Mouse (Mus musculus) midbrain, embryonic 15.5 days (tissue): ENCODE measurements around the gene Aktip. TPM values are rescaled to one million over a fixed set of nuclear protein-coding genes. Genes with fewer than 3 reads are reported as not detected.

ENCODE experiments used
- ATAC-seq: fragments of 200-750 bp; cut with Nextera tagmentation; replicated peaks from 2 replicates; pipeline ENCODE4 v1.8.0; 2017; ENCODE audit warnings: moderate TSS enrichment
- H3K27ac ChIP-seq: fragments of 300-500 bp; sonication (generic); 2 replicates; pipeline ENCODE4 v1.5.1; 2015; ENCODE audit warnings: mild to moderate bottlenecking, inconsistent platforms
- H3K27me3 ChIP-seq: fragments of 300-500 bp; sonication (generic); replicated peaks from 2 replicates; pipeline ENCODE4 v1.6.1; 2015; ENCODE audit warnings: inconsistent platforms
- H3K36me3 ChIP-seq: fragments of 300-500 bp; sonication (generic); replicated peaks from 2 replicates; pipeline ENCODE4 v1.6.1; 2015; ENCODE audit warnings: inconsistent platforms
- H3K4me1 ChIP-seq: fragments of 300-500 bp; sonication (generic); 2 replicates; pipeline ENCODE4 v1.6.1; 2015; ENCODE audit warnings: inconsistent platforms
- H3K4me2 ChIP-seq: fragments of 300-500 bp; sonication (generic); 2 replicates; pipeline ENCODE4 v1.6.1; 2015; ENCODE audit warnings: inconsistent platforms, mild to moderate bottlenecking, moderate library complexity
- H3K4me3 ChIP-seq: fragments of 300-500 bp; sonication (generic); 2 replicates; pipeline ENCODE4 v1.5.1; 2015; ENCODE audit warnings: mild to moderate bottlenecking, inconsistent platforms
- H3K9ac ChIP-seq: fragments of 300-500 bp; sonication (generic); 2 replicates; pipeline ENCODE4 v1.6.1; 2015; ENCODE audit warnings: mild to moderate bottlenecking, inconsistent platforms
- H3K9me3 ChIP-seq: fragments of 300-500 bp; sonication (generic); 2 replicates; pipeline ENCODE4 v1.6.1; 2016; ENCODE audit warnings: inconsistent platforms
- WGBS: fragments of 180-500 bp; shearing (Covaris S2); methylation state at CpG from one replicate; pipeline ENCODE4 v1.1.7; 2015; ENCODE audit warnings: mixed read lengths; 5-methylcytosine and 5-hydroxymethylcytosine counted together
- polyA plus RNA-seq: library from polyadenylated mRNA; unstranded; fragments of >200 nt; fragmentation: Nextera tagmentation; extraction: Ambion mirVana; gene quantifications from 2 replicates; pipeline ENCODE4 v1.2.1, GENCODE M21; 2015

Gene Aktip
- polyA plus RNA-seq, 1 experiment from 2014 or later, result 135 TPM

DNA sequence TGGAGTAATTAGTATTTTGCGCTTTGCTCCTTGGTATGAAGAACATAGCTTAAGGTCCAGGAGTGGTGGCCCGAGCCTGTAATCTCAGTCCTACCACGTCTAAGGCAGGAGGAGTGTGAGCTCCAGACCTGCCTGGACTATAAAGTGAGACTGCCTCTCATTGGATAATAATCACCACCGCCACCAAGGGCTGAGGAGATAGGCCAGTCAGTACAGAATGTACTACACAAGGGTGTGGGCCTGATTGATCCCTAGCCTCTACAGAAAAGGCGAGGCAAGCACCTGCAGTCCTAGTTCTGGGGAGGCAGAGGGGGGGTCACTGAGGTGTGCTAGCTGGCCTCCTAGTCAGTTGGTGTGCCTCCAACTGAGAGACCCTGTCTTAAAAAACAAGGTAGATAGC, 85.3 kb downstream of the Aktip start:
- WGBS, result 96% methylated on average over 5 of the region's 5 CpGs
- peaks cover 5% of the 10 kb centered on the region; the same call in 1 of the 2 replicates for H3K36me3 ChIP-seq
- H3K9me3 ChIP-seq, result no peaks in the 10 kb centered on the region

DNA sequence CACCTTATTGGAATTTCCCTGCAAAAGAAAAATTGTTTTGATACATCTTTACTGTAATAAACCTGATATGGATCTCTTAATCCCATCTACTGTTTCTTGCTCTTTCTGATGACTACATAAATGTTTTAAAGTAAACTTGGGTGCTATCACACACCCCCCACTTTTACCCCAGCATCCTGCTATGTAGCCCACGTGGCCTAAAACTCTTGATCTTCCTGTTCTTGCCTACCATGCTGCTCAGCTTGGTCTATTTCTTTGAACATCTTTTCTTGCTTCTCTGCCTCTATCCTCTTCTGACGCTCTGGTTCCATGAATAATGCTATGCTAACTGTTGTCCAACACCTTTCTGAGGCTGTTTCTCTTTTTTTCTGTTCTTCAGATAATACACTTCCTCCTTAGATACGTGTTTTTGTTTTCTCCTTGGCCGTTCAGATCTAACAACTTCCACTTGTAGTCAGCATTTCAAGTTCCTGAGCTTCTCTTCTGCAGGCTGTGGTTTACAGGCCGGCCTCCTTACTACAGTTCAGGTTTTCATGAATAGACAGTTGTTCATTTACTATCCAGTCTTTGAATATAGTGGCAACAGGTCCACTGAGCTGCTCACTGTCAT, 87.8 kb downstream of the Aktip start:
- H3K4me1 ChIP-seq, result no peaks in the 10 kb centered on the region
- H3K27me3 ChIP-seq, result no peaks in the 10 kb centered on the region
- no peak overlapping the region for H3K4me2 ChIP-seq
- 89% methylated on average over 5 of the region's 5 CpGs for WGBS
- H3K36me3 ChIP-seq, result peaks cover 7% of the 10 kb centered on the region; the same call in 1 of the 2 replicates
- H3K9ac ChIP-seq, result no peak overlapping the region
- H3K27ac ChIP-seq, result no peak overlapping the region
- no peak for ATAC-seq
- H3K4me3 ChIP-seq, result no peak overlapping the region
- H3K9me3 ChIP-seq, result no peaks in the 10 kb centered on the region

More for the DNA sequence above, 85.3 kb downstream of the Aktip start:
- Histone ChIP-seq H3K4me2 (no peak overlapping the region), H3K4me3 (no peak overlapping the region), H3K27me3 (no peaks in the 10 kb centered on the region), H3K27ac (no peak overlapping the region), H3K9ac (no peak overlapping the region), H3K4me1 (no peaks in the 10 kb centered on the region)
- ATAC-seq, result no peak

DNA sequence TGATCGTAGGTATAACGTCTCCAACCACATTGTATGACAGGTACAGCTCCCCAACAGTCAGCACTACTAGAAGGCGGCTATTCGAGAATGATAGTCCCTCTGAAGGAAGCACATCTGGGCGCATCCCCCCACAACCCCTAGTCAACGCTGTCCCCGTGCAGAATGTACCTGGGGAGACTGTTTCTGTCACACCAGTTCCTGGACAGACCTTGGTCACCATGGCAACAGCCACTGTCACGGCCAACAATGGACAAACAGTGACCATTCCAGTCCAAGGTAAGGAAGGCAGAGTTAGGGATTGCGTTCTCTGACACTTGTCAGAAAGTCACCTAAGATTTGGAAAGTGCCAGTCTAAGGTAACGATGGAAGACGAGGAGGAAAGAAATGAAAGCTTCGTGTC, 93.5 kb downstream of the Aktip start:
- no peak for ATAC-seq
- 92% methylated on average over 12 of the region's 12 CpGs for WGBS
- Histone ChIP-seq H3K27ac (no peak overlapping the region), H3K4me2 (no peak overlapping the region), H3K9me3 (no peaks in the 10 kb centered on the region), H3K36me3 (peaks cover 16% of the 10 kb centered on the region), H3K4me1 (no peaks in the 10 kb centered on the region), H3K4me3 (no peak overlapping the region), H3K9ac (no peak overlapping the region), H3K27me3 (no peaks in the 10 kb centered on the region)

DNA sequence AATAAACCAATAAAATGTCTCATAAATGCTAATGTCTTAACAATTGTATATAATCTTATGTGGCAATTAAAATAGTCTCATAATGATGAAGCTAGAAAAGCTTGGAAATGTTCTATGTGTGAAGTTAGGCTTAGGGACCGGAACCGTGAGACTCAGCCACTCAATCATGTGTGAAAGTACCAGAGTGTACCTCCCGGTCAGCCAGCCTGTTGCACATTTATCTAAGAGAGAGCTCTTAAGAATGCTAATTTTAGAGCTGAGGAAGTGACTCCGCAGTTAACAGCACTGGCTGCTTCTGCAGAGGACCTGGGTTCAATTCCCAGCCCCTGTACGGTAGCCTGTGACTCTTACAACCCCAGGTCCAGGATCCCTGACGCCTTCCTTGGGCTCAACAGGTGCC, 101.7 kb downstream of the Aktip start:
- ATAC-seq, result no peak
- Histone ChIP-seq H3K9ac (no peak overlapping the region), H3K4me2 (no peak overlapping the region), H3K4me1 (no peaks in the 10 kb centered on the region), H3K27me3 (no peaks in the 10 kb centered on the region), H3K9me3 (no peaks in the 10 kb centered on the region), H3K4me3 (no peak overlapping the region), H3K36me3 (peaks cover 21% of the 10 kb centered on the region), H3K27ac (no peak overlapping the region)
- 89% methylated on average over 6 of the region's 6 CpGs for WGBS

DNA sequence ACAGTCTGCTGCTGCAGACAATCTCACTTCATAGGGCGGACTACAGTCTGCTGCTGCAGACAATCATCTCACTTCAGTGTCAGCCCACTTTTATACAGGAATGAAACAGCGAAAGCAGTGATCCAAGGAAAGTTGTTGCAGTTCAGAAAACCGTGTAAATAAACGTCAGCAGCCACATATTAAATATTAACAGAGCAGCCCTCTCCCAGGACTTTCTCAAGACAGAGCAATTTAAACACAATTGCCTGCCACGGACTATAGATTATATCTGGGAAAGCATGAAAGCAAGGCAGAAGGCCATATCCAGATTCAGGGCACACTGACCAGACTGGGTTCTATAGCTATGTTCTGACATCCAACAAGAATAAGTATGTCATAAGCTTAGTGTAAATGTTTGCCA, 105.6 kb downstream of the Aktip start:
- no peak overlapping the region for H3K4me3 ChIP-seq
- H3K27ac ChIP-seq, result no peak overlapping the region
- no peak for ATAC-seq
- no peaks in the 10 kb centered on the region for H3K9me3 ChIP-seq
- no peak overlapping the region for H3K9ac ChIP-seq
- no peak overlapping the region for H3K4me2 ChIP-seq
- peaks cover 19% of the 10 kb centered on the region; the same call in 1 of the 2 replicates for H3K36me3 ChIP-seq
- WGBS, result 89% methylated on average over 5 of the region's 5 CpGs
- H3K4me1 ChIP-seq, result no peaks in the 10 kb centered on the region
- H3K27me3 ChIP-seq, result no peaks in the 10 kb centered on the region

DNA sequence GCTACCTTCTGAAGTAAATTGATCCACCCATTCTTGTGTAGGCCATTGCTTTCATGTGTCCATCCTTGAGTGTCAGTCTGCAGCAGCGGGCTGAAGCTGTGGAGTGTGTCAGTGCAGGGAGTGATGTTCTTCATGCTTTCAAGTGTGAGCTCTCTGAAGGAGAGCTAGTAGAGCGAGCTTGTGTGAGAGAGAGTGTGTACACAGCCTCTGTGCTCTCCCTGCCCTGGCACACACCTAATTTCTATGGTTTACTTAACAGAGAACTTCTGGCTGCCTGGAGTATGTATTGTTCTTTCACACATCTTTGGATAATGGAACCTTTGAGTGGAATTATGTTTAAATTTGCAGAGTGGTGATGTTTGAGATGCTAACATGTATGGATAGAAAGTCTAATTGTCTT, 110.2 kb downstream of the Aktip start:
- Histone ChIP-seq H3K4me3 (no peak overlapping the region), H3K4me2 (no peak overlapping the region), H3K27me3 (no peaks in the 10 kb centered on the region), H3K9me3 (no peaks in the 10 kb centered on the region), H3K36me3 (peaks cover 7% of the 10 kb centered on the region; the same call in 1 of the 2 replicates), H3K9ac (no peak overlapping the region), H3K4me1 (no peaks in the 10 kb centered on the region), H3K27ac (no peak overlapping the region)
- ATAC-seq, result no peak
- WGBS, result 89% methylated on average over 2 of the region's 2 CpGs

DNA sequence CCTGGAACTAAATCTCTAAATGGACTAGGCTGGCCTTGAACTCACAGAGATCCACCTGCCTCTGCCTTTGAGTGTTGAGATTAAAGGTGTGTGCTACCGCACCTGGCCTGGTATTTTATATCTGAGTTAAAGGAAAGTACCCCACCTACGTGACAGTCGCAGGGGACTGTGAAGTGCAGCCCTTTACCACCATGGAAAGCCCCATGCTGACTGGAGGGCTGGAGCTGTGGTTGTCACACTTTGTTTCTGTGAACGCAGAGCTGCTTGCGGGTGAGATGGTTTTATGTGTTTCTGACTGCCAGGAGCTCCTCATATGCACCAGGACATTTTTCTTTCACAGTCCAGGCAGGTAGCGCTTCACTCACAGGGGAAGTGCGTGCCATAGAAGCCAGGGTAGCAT, 111.3 kb downstream of the Aktip start:
- no peaks in the 10 kb centered on the region for H3K9me3 ChIP-seq
- no peak overlapping the region for H3K27ac ChIP-seq
- peaks cover 7% of the 10 kb centered on the region; the same call in 1 of the 2 replicates for H3K36me3 ChIP-seq
- H3K4me2 ChIP-seq, result no peak overlapping the region
- H3K4me1 ChIP-seq, result no peaks in the 10 kb centered on the region
- no peak for ATAC-seq
- H3K4me3 ChIP-seq, result no peak overlapping the region
- H3K9ac ChIP-seq, result no peak overlapping the region
- WGBS, result 93% methylated on average over 7 of the region's 7 CpGs
- H3K27me3 ChIP-seq, result no peaks in the 10 kb centered on the region

DNA sequence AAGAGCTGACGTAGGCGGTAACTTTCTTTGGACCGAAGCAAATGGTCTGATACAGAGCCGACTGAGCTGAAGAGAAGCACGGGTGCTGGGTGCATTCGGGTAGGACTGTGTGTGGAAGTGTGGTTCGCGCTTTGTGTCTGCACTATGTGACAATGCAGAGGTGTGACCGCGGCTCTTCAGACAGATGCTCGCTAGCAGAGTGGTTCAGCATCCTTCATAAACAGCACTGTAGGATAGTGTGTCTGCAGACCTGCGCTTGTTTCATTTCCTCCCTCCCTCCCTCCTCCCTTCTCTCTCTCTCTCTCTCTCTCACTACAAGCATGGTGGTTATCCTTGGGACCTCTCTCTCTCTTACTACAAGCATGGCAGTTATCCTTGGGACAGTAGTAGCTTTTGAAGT, 117.3 kb downstream of the Aktip start:
- H3K27me3 ChIP-seq, result no peaks in the 10 kb centered on the region
- no peak overlapping the region for H3K9ac ChIP-seq
- no peaks in the 10 kb centered on the region for H3K4me1 ChIP-seq
- no peak overlapping the region for H3K27ac ChIP-seq
- no peak overlapping the region for H3K4me2 ChIP-seq
- ATAC-seq, result no peak
- 93% methylated on average over 12 of the region's 12 CpGs for WGBS
- no peak overlapping the region for H3K4me3 ChIP-seq
- no peaks in the 10 kb centered on the region for H3K9me3 ChIP-seq
- peaks cover 7% of the 10 kb centered on the region; the same call in 1 of the 2 replicates for H3K36me3 ChIP-seq

DNA sequence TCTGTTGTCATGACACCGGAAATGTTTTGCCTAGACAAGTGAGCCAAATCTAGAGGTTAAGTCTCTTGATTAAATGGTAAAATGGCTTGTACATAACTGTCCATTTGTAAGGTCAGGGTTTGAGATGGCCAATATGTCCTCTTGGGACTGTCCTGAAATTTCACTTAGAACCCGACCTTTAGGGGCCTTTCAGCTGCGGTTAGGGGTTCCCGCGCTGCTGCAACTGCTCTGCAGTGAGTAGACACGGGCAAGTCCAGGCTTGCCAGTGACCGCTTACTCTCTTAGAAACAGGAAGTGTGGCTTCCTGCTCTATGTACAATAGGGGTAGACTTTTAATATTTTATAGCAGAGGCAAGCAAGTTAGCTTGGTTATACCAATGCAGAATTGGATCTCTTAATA, 117.9 kb downstream of the Aktip start:
- no peak for ATAC-seq
- WGBS, result 87% methylated on average over 7 of the region's 7 CpGs
- peaks cover 10% of the 10 kb centered on the region; the same call in 1 of the 2 replicates for H3K36me3 ChIP-seq

DNA sequence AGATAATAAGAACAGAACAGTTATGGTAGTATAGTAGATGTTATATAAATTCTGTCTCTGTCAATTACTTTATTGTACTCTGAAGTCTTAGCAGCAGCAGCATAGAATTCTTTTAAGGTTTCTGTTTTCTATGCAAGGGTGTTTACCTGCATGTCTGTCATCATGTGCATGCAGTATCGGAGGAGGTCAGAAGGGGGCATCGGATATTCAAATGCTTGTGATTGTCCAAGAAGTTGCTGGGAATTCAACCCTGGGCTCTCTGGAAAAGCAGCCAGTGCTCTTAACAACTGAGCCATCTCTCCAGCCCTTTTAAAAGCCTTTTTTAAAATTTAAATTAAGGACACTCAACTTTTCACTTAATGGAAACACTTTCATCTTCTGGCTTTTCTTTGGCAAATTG, 120.1 kb downstream of the Aktip start:
- Histone ChIP-seq H3K27me3 (no peaks in the 10 kb centered on the region), H3K27ac (no peak overlapping the region), H3K4me2 (no peak overlapping the region), H3K9ac (no peak overlapping the region), H3K4me1 (no peaks in the 10 kb centered on the region), H3K4me3 (no peak overlapping the region), H3K9me3 (no peaks in the 10 kb centered on the region), H3K36me3 (peaks cover 5% of the 10 kb centered on the region; the same call in 1 of the 2 replicates)
- no peak for ATAC-seq
- 89% methylated on average over 2 of the region's 2 CpGs for WGBS

More for the DNA sequence above, 117.9 kb downstream of the Aktip start:
- no peak overlapping the region for H3K9ac ChIP-seq
- no peak overlapping the region for H3K27ac ChIP-seq
- H3K27me3 ChIP-seq, result no peaks in the 10 kb centered on the region
- no peak overlapping the region for H3K4me3 ChIP-seq
- no peak overlapping the region for H3K4me2 ChIP-seq
- no peaks in the 10 kb centered on the region for H3K9me3 ChIP-seq
- no peaks in the 10 kb centered on the region for H3K4me1 ChIP-seq

DNA sequence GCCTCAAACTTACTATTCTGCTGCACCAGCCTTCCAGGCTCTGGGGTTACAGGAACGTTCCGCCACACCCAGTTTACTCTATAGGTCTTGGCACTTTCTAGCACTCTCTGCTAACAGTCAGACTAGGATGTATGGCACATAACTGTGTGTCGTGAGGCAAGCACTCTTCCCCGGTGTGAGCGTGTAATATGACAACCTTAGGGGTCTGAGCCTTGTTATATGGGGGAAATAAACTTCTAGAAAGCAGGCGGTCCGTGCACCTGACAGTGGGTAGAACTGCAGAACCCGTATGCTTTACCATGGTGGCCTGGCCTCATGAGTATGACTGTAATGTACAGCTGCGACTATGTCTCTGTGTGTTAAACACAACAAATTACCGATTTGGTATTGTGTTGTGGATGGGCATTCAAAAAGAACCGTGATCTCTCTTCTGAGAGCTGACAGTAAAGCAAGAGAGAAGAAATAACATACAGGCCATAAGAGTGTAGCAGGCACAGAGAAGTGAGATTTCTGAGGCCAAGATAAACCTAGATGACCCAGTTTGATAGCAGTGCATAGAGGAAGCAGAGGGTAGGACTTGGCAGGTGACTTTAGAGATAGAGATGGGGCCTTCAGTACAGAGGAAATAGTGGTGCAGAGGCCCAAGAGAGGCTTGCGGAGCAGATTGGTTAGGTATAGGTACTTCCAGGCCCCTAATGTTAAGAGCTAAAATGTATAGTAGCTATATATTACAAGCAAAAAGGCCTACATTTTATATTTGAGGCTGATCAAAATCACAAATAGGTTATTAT, 122.5 kb downstream of the Aktip start:
- no peaks in the 10 kb centered on the region for H3K27me3 ChIP-seq
- no peak overlapping the region for H3K27ac ChIP-seq
- H3K4me1 ChIP-seq, result no peaks in the 10 kb centered on the region
- H3K9me3 ChIP-seq, result no peaks in the 10 kb centered on the region
- peaks cover 5% of the 10 kb centered on the region; the same call in 1 of the 2 replicates for H3K36me3 ChIP-seq
- H3K9ac ChIP-seq, result no peak overlapping the region
- no peak overlapping the region for H3K4me3 ChIP-seq
- WGBS, result 94% methylated on average over 12 of the region's 12 CpGs
- no peak overlapping the region for H3K4me2 ChIP-seq
- ATAC-seq, result no peak

DNA sequence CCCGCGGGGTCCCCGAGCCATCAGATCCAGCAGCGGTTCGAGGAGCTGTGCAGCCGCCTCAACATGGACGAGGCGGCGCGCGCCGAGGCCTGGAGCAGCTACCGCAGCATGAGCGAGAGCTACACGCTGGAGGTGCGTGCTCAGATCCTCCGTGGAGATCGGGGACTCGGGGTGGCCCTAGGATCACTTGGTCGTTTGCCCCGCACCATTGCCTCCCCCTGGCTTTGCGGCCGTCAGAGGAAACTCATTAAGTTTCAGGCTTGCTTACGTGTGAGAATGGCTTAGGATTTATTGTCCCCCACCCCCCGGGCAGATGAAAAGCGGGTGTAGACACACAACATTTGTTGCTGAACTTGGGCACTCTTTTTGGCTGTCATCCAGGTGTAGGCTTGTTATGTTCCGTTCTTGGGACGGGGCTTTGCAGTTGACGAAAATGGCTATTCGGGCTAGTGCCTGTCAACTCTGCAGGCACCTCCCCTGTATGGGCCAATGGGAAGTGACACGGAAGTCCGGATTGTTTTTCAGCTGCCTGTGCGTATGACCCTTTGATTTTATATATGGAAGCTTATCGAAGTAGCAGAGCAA, 129.4 kb downstream of the Aktip start:
- ATAC-seq, result peak; percentile 86
- H3K27me3 ChIP-seq, result no peaks in the 10 kb centered on the region
- WGBS, result under 1% methylated on average over 34 of the region's 34 CpGs

More for the DNA sequence above, 129.4 kb downstream of the Aktip start:
- Histone ChIP-seq H3K9me3 (no peaks in the 10 kb centered on the region), H3K36me3 (no peaks in the 10 kb centered on the region), H3K4me3 (peak overlapping the region; percentile 84), H3K27ac (peak overlapping the region; percentile 84), H3K4me2 (peak overlapping the region; percentile 68), H3K9ac (peak overlapping the region; percentile 66), H3K4me1 (peaks cover 22% of the 10 kb centered on the region)
